Mouse (Mus musculus) embryonic facial prominence, embryonic 10.5 days (tissue): ENCODE data around the gene AI597479. TPM values are rescaled to one million over a fixed set of nuclear protein-coding genes. Genes with fewer than 3 reads are reported as not detected.

ENCODE experiments used
- DNase-seq: peaks from one replicate; pipeline ENCODE4 v3.0.0-alpha.2; 2017; ENCODE audit warnings: low spot score
- H3K27ac ChIP-seq: fragments of 300-500 bp; sonication (generic); replicated peaks from 2 replicates; pipeline ENCODE4 v1.5.1; 2016; ENCODE audit warnings: mild to moderate bottlenecking
- H3K27me3 ChIP-seq: fragments of 300-500 bp; sonication (generic); replicated peaks from 2 replicates; pipeline ENCODE4 v1.6.1; 2016; ENCODE audit warnings: low read depth, mild to moderate bottlenecking; ENCODE audit not compliant: poor library complexity, severe bottlenecking
- H3K36me3 ChIP-seq: fragments of 300-500 bp; sonication (generic); replicated peaks from 2 replicates; pipeline ENCODE4 v1.6.1; 2016; ENCODE audit warnings: mild to moderate bottlenecking, moderate library complexity
- H3K4me1 ChIP-seq: fragments of 300-500 bp; sonication (generic); 2 replicates; pipeline ENCODE4 v1.6.1; 2016
- H3K4me3 ChIP-seq: fragments of 300-500 bp; sonication (generic); 2 replicates; pipeline ENCODE4 v1.5.1; 2016; ENCODE audit warnings: mild to moderate bottlenecking, moderate library complexity
- H3K9me3 ChIP-seq: fragments of 300-500 bp; sonication (generic); 2 replicates; pipeline ENCODE4 v1.6.1; 2016; ENCODE audit warnings: mild to moderate bottlenecking
- WGBS: fragments of 180-500 bp; shearing (Covaris S2); methylation state at CpG from one replicate; pipeline ENCODE4 v1.1.7; 2016; 5-methylcytosine and 5-hydroxymethylcytosine counted together
- polyA plus RNA-seq: library from polyadenylated mRNA; unstranded; fragments of >200 nt; fragmentation: Nextera tagmentation; extraction: Ambion mirVana; gene quantifications from 2 replicates; pipeline ENCODE4 v1.2.1, GENCODE M21; 2016

The AI597479 gene
- polyA plus RNA-seq, 1 experiment from 2014 or later, result 40.0 TPM

DNA sequence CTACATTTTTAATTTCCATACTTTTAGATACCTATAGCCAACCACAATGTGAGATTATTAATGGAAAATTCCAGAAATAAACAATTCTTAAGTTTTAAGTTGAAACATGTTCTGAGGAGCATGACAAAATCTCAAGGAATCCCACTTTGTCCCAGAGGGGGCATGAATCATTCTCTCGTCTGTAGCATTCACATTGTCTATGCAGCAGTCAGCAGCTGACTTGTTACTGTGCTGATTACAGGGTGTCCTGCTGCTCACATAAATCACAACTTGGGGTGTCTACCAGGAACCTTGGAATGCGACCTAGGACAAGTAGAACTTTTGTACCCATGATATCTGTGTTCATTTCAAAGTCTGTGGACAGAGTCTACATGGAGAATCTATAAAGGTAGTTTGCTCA, 49.0 kb downstream of the AI597479 start:
- WGBS, result 78% methylated on average over 2 of the region's 2 CpGs
- no peak for DNase-seq
- Histone ChIP-seq H3K27ac (no peak overlapping the region), H3K4me3 (no peak overlapping the region), H3K4me1 (no peaks in the 10 kb centered on the region), H3K27me3 (no peaks in the 10 kb centered on the region), H3K9me3 (no peaks in the 10 kb centered on the region), H3K36me3 (no peaks in the 10 kb centered on the region; the same call in 1 of the 2 replicates)

DNA sequence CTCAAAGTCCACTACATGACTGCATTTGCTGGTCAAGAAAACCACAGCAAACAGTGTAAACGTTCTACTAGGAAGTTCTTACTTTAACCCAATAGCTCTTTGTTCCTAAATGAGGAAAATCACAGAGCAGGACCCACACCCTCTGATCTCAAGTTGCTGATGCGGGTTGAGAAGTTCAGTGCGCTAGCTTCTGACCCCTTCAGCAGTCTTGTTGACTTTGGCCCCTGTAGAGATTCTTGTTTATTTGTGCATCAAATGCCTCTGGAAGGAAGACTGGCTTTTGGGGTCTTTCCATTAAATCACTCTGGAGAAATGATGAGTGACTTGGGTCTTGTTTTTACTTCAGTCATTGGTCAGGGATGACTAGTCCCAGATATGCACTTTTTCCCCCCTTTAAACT, 51.7 kb downstream of the AI597479 start:
- 66% methylated on average over 3 of the region's 3 CpGs for WGBS
- Histone ChIP-seq H3K4me1 (no peaks in the 10 kb centered on the region), H3K4me3 (no peak overlapping the region), H3K27ac (no peak overlapping the region), H3K9me3 (no peaks in the 10 kb centered on the region), H3K27me3 (no peaks in the 10 kb centered on the region), H3K36me3 (no peaks in the 10 kb centered on the region; the same call in 1 of the 2 replicates)
- no peak for DNase-seq

DNA sequence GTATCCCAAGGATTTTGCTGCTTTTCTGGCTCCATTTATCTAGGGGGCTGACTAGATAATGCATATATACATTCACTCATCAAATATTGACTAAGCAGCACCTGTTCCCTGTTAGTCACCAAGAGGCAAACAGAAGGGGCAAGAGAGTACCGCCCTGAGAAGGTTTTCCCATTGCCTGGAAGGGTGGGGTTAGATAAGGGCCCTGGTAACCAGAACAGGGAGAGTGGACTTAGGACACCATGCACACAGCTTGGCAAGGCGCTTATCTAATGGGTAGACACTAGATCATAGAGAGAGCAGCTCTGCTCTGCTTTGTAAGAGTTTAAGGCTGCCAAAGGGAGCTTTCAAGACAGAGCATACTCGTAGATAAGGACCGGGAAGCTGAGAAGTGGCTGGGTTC, 54.1 kb downstream of the AI597479 start:
- WGBS, result 86% methylated on average over 4 of the region's 4 CpGs
- no peaks in the 10 kb centered on the region for H3K4me1 ChIP-seq
- DNase-seq, result no peak
- peaks cover 3% of the 10 kb centered on the region; the same call in 1 of the 2 replicates for H3K36me3 ChIP-seq
- no peaks in the 10 kb centered on the region for H3K27me3 ChIP-seq
- H3K27ac ChIP-seq, result no peak overlapping the region
- no peak overlapping the region for H3K4me3 ChIP-seq
- H3K9me3 ChIP-seq, result no peaks in the 10 kb centered on the region

DNA sequence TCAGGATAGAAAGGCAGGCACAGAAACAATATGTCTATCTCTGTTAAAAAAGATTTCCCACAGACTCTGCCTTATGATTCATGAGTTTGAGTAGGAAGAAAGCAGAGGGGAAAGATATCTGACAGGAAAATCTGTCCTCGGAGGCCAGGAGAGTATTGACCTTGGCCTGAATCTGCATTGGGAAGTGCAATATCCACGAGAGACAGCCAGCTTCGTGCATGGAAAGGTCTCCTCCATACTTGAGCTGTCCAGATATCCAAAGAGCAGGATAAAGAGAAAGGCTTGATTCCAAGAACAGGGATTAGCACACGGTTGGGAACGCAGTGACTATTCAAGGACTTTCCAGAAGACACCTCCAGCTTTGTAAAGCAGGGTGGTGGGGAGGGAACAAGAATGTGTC, 55.0 kb downstream of the AI597479 start:
- 86% methylated on average over 5 of the region's 5 CpGs for WGBS
- Histone ChIP-seq H3K4me3 (no peak overlapping the region), H3K9me3 (no peaks in the 10 kb centered on the region), H3K27ac (no peak overlapping the region), H3K4me1 (no peaks in the 10 kb centered on the region), H3K36me3 (peaks cover 3% of the 10 kb centered on the region; the same call in 1 of the 2 replicates), H3K27me3 (no peaks in the 10 kb centered on the region)
- DNase-seq, result no peak

DNA sequence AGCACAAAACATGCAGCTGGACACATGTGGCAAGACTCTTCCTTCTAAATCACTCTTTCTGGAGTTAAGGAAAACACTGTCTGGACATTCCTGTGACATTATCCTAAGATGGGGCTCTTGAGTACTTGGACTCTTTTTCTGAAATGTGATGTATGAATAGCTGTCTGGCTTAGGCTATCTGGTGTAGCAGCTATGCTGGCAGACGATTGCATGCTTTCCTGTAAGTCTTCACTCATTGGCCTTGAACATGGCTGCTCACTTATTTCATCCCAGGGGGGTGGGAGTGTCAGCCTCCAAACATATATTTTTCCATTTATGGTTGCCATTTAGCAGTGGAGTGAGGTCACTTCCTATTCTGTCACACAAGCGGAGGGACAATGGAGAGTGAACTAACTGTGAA, 56.0 kb downstream of the AI597479 start:
- Histone ChIP-seq H3K4me1 (no peaks in the 10 kb centered on the region), H3K27ac (no peak overlapping the region), H3K4me3 (no peak overlapping the region), H3K27me3 (no peaks in the 10 kb centered on the region), H3K36me3 (peaks cover 3% of the 10 kb centered on the region; the same call in 1 of the 2 replicates), H3K9me3 (no peaks in the 10 kb centered on the region)
- WGBS, result 84% methylated on average over 2 of the region's 2 CpGs
- DNase-seq, result no peak

DNA sequence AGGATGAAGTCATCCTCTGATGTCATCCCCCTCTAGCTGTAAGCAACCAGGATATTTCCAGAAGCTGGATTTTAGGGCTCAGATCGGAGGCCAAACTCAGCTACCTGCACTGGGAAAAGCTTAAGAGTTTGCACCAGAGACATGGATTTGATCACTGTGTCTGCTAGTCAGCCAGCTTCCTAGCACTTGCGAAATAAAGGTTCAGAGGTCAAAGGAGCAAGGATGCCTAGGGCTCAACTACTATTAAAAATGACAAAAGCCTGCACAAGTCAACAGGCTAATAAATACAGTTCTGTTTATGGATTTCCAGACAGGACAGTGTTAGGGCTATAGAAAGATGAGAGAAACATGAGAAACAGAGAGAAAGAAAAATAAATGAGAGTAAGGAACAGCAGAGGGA, 59.4 kb downstream of the AI597479 start:
- H3K27ac ChIP-seq, result no peak overlapping the region
- DNase-seq, result no peak
- 70% methylated on average over 2 of the region's 2 CpGs for WGBS
- H3K4me1 ChIP-seq, result peaks cover 2% of the 10 kb centered on the region
- H3K36me3 ChIP-seq, result peaks cover 3% of the 10 kb centered on the region; the same call in 1 of the 2 replicates
- H3K9me3 ChIP-seq, result no peaks in the 10 kb centered on the region
- H3K4me3 ChIP-seq, result no peak overlapping the region
- peaks cover 10% of the 10 kb centered on the region; the same call in 1 of the 2 replicates for H3K27me3 ChIP-seq

DNA sequence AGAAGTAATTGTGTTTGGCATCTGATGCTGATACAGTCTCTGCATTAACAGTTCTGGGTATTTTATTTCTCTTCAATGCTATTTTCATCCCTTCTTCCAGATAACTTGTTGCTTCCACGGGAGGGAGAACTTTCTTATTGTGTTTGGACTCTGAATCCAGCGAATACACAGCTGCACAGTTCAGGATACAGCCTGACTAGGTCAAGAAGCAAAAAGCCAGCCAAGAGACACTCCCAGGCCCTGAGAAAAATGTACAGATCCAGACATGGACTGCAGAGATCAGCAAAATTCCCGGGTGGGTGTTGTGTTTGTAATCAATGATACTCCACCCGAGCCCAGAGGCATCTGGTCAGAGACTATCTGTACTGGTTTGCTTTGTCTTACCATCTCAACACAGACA, 60.9 kb downstream of the AI597479 start:
- WGBS, result 67% methylated on average over 4 of the region's 4 CpGs
- Histone ChIP-seq H3K27me3 (peaks cover 18% of the 10 kb centered on the region), H3K27ac (no peak overlapping the region), H3K4me3 (no peak overlapping the region), H3K9me3 (no peaks in the 10 kb centered on the region), H3K36me3 (0 out of 2 replicates have a peak, but pooled peaks cover 3% of the 10 kb centered on the region), H3K4me1 (peaks cover 15% of the 10 kb centered on the region)
- no peak for DNase-seq

DNA sequence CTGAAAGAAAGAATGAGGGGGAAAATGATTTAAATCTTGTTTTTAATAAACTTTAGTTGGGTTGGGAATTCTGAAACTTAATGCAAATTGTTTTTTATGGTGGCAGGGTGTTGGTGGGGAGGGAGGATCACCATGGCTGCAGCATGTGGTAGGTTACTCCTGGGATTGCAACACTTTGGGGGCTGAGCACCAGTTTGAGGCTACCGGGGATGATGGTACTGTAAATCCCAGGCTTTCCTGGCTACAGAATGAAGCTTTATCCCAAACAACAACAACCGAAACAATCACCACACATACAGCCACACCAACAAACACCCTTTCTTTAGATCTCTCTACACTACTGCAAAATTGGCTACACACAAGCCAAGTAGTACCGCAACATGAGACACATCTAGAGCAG, 63.9 kb downstream of the AI597479 start:
- no peak overlapping the region for H3K4me3 ChIP-seq
- no peaks in the 10 kb centered on the region for H3K9me3 ChIP-seq
- peaks cover 27% of the 10 kb centered on the region for H3K27me3 ChIP-seq
- peaks cover 15% of the 10 kb centered on the region for H3K4me1 ChIP-seq
- no peak overlapping the region for H3K27ac ChIP-seq
- no peak for DNase-seq
- WGBS, result 84% methylated on average over 3 of the region's 3 CpGs
- H3K36me3 ChIP-seq, result 0 out of 2 replicates have a peak, but pooled peaks cover under 1% of the 10 kb centered on the region

DNA sequence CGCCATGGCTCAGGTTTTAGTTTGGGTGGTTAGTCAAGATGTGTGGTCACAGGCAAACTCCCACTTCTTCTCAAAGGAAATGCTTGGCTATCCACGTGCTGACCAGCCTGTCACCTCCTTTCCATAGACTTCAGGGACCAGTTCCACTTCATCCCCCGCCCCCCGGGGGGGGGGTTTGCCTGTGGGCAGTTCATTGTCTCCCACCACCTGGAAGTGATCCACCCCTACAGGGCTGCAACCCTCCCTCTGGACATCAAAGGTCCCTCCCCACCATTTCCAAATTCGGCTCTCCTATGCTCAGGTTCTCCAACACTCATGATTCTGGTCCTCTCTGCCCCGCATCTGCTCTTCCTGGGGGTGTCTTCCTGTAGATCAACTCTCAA, 64.6 kb downstream of the AI597479 start:
- H3K27ac ChIP-seq, result peak overlapping the region; percentile 87; the same call in 1 of the 2 replicates
- peaks cover 17% of the 10 kb centered on the region for H3K4me1 ChIP-seq
- no peaks in the 10 kb centered on the region for H3K36me3 ChIP-seq
- H3K9me3 ChIP-seq, result no peaks in the 10 kb centered on the region
- peak overlapping the region; percentile 76 for H3K4me3 ChIP-seq
- 1% methylated on average over 6 of the region's 6 CpGs for WGBS
- DNase-seq, result peak; percentile 60
- H3K27me3 ChIP-seq, result peaks cover 27% of the 10 kb centered on the region

DNA sequence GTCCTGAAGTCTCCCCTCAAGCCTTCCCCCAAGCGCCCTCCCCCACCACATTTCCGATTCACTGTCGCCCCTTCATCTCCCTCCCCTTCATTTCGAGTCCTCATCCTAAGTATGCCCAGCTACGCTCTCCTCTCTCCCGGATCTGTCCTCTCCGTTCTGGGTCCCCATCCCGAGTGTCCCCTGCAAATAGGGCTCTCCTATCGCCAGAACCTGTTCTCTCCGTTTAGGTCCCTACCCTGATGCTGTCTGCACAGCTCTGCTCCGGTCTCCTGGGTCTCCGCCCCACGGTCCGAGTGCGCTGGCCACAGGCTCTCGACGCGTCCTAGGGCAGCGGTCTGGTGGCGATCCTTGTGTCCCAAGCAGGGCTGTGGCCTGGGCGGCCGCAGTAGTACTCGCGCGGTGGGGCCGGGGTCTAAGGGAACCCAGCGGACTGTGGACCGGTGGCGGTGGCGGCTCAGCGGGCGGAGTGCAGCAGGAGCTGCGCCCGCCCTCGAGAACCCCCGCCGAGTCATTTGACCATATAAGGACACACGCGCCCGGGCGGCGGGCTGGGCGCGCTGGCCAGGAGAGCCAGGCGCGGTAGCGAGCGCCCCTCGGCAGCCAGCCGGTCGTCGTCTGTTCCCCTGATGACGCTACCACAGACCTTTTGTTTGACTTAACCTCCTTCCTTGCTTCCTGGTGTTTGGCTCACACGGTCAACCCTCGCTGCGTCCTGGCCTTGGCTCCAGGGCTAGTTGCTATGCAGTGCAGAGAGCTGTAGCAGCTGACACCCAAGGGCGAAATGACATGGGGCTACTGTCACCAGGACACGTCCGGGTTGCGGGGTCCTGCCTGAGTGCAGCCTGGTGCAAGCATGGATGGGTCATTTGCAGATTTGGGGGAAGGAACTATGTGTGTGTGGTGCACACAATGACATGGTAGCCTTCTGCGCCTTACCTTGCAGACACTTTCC, 65.2 kb downstream of the AI597479 start:
- H3K27ac ChIP-seq, result peak overlapping the region; percentile 87
- peak overlapping the region; percentile 76 for H3K4me3 ChIP-seq
- peak; percentile 86 for DNase-seq
- H3K36me3 ChIP-seq, result no peaks in the 10 kb centered on the region
- peaks cover 18% of the 10 kb centered on the region for H3K4me1 ChIP-seq
- peaks cover 27% of the 10 kb centered on the region for H3K27me3 ChIP-seq
- no peaks in the 10 kb centered on the region for H3K9me3 ChIP-seq
- WGBS, result 5% methylated on average over 61 of the region's 61 CpGs

DNA sequence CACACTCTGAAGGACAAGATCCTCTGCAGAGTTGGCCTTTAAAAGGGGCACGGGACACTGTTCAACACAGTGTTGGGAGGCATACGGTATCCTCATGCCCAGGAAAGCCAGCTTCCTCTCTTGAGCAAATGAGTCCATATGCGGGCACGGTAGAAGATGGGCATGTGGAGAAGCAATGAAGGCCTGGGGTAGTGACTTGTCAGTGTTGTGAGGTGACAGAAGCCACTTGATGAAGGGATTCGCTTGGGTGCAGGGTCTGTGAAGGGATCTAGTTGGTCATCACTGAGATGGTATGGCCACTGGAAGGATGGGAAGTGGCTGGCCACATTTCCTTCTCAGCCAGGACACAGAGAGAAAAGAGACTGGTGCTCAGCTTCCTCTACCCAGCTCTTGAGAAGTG, 66.1 kb downstream of the AI597479 start:
- H3K27me3 ChIP-seq, result peaks cover 27% of the 10 kb centered on the region
- peaks cover 18% of the 10 kb centered on the region for H3K4me1 ChIP-seq
- H3K9me3 ChIP-seq, result no peaks in the 10 kb centered on the region
- no peak for DNase-seq
- no peak overlapping the region for H3K27ac ChIP-seq
- H3K36me3 ChIP-seq, result no peaks in the 10 kb centered on the region
- no peak overlapping the region for H3K4me3 ChIP-seq
- WGBS, result 93% methylated on average over 5 of the region's 5 CpGs
